Mouse (Mus musculus) frontal cortex, adult (tissue): ENCODE results near the gene Aoc3.
"Not testable (repeated sequence)": the region's sequence is repeated elsewhere in the genome, so short reads cannot be mapped to it uniquely, and the experiment has no call there.

Source experiments
- ATAC-seq: cut with Nextera tagmentation; 2 replicates; pipeline ENCODE4 v1.9.2; 2017; ENCODE audit warnings: mild to moderate bottlenecking, moderate library complexity, mixed read lengths; ENCODE audit not compliant: low TSS enrichment

Gene Aoc3

DNA sequence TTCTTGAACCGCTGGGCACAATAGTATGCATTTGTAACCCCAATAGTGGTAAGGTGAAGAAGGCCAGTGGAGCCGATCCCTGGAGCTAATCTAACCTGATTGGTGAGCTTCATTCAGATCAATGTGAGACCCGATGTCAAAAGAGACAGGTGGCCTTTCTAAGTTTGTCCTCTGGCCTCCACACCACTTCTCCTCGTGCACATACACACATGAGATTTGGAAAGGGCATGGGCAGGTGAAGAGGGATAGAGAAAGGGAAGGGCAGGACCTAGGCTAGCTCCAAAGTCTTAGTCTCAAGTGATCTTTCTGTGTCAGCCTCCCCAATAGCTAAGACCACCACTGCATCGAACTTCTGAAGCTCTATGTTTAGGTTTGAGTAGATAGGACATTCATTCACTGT is 39.7 kb downstream of the Aoc3 start:
- no peak for ATAC-seq

GRCm38 (mm10) chr11:101374421-101374938 is 44.1 kb downstream of the Aoc3 start:
- ATAC-seq, result no peak

DNA sequence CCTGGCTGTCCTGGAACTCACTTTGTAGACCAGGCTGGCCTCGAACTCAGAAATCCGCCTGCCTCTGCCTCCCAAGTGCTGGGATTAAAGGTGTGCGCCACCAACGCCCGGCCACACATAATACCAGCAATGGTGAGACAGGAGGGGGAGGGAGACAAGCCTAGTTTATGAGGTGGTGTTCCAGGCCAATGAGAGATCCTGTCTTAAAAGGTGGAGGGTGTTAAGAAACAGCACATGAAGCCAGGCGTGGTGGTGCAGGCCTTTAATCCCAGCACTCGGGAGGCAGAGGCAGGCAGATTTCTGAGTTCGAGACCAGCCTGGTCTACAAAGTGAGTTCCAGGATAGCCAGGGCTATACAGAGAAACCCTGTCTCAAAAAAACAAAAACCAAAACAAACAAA is 47.8 kb downstream of the Aoc3 start:
- ATAC-seq, result not testable (repeated sequence)

DNA sequence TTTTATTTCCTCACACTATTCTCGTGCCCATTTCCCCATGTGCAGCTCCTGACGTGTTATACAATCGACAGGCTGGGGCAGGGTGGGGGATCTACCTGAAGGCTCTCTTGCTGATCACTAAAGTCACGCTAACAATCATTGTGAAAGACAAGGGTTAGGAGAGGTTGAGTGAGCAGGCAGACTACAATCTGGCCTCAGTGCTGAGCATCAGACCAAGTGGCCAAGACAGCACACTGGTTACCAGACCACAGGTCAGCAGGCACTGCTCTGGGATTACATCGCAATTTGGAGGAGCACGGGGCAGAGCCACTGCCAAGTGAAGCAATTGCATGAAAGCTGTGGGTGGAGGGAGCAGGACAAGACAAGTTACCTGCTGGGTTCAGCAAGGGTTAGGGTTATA is 48.5 kb downstream of the Aoc3 start:
- ATAC-seq, result no peak

DNA sequence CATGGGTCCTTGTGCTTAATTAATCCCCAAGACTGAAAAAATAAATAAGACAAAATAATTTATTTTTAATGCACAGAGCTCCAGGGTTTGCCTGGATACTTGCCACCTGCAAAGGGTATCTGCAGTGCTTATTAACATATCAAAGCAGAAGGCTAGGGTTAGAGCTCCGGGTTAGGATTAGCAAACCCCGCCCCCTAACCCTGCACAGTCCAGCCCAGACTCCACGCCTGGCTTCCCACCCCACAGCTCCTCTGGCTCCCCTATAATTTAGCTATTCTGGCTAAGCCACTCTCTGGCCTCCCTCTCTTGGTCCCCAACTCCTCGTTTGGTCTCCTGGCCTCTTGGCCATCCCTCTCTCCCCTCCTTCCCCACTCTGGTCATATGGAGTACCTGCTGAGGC is 51.4 kb downstream of the Aoc3 start:
- no peak for ATAC-seq
